Mouse (Mus musculus) gastrocnemius, adult 8-10 months (tissue): ENCODE measurements around the gene Fbxo45. TPM values are rescaled to one million over a fixed set of nuclear protein-coding genes. Genes with fewer than 3 reads are reported as not detected.

ENCODE experiments used
- DNase-seq, 2 experiments: peaks; one replicate each; pipeline ENCODE4 v3.0.0; 2022; ENCODE audit warnings: low spot score in 2 of 2
- microRNA-seq: library from miRNA; unstranded; fragments of <30 nt; microRNA quantifications from one replicate; pipeline ENCODE4 v1.2.0, GENCODE M21; 2022
- total RNA-seq, 4 experiments: library from RNA; stranded (reverse); gene quantifications; 2 replicates each; pipeline ENCODE4 v1.2.4; 2022

Gene Fbxo45
- total RNA-seq, 4 experiments from 2014 or later: 15.9 to 20.6 (median 16.7) TPM

- no peak for DNase-seq
These were observed 42.1 kb downstream of the Fbxo45 start for GRCm38 (mm10) chr16:32204902-32205301.

GRCm38 (mm10) chr16:32202681-32203080 lies 44.3 kb downstream of the Fbxo45 start:
- peak; percentile 31 to 34 for DNase-seq

GRCm38 (mm10) chr16:32201004-32201325 lies 46.0 kb downstream of the Fbxo45 start:
- no peak for DNase-seq

GRCm38 (mm10) chr16:32200256-32201003 lies 46.5 kb downstream of the Fbxo45 start:
- DNase-seq: no peak

GRCm38 (mm10) chr16:32190011-32190441 lies 56.9 kb downstream of the Fbxo45 start:
- no peak for DNase-seq

- DNase-seq: no peak
These were observed 57.8 kb downstream of the Fbxo45 start for GRCm38 (mm10) chr16:32189109-32189508.

GRCm38 (mm10) chr16:32186056-32186455 lies 60.9 kb downstream of the Fbxo45 start:
- no peak for DNase-seq

Small RNA genes within 50 kb of the gene (microRNA-seq; reads per million reads assigned to microRNA genes)
- gene Mir1946a: not detected

Other genes starting within 250 kb of the Fbxo45 start
- 10 to 100 TPM; 10.2 to 14.7 (median 11.8) TPM for gene Senp5, start 243.9 kb downstream of the Fbxo45 start, total RNA-seq
- 10 to 100 TPM; 11.8 to 14.2 (median 13.3) TPM for gene Pak2, start 167.8 kb downstream of the Fbxo45 start, total RNA-seq
- gene Pigx, start 147.4 kb downstream of the Fbxo45 start, total RNA-seq: 10 to 100 TPM; 11.3 to 17.4 (median 11.7) TPM
- 10 to 100 TPM in 2 of 4 experiments, 1 to 10 TPM in 2; 9.5 to 11.1 (median 10.2) TPM for gene Cep19, start 147.4 kb downstream of the Fbxo45 start, total RNA-seq
- 1 to 10 TPM in 2 of 4 experiments, under 1 TPM in 2; 0.56 to 1.7 (median 1.2) TPM for gene Nrros, start 81.6 kb downstream of the Fbxo45 start, total RNA-seq
- not detected for gene Bex6, start 67.3 kb downstream of the Fbxo45 start, total RNA-seq
- gene Wdr53, start 69 bp upstream of the Fbxo45 start, total RNA-seq: 1 to 10 TPM; 5.5 to 8.0 (median 6.5) TPM
- 10 to 100 TPM; 55.5 to 79.7 (median 66.0) TPM for gene Smco1, start 24.3 kb upstream of the Fbxo45 start, total RNA-seq
- 10 to 100 TPM in 2 of 4 experiments, 1 to 10 TPM in 2; 8.5 to 11.7 (median 10.2) TPM for gene Rnf168, start 30.3 kb upstream of the Fbxo45 start, total RNA-seq
- 10 to 100 TPM; 10.9 to 15.5 (median 13.3) TPM for gene Ubxn7, start 85.1 kb upstream of the Fbxo45 start, total RNA-seq
- gene Tm4sf19, start 153.3 kb upstream of the Fbxo45 start, total RNA-seq: not detected
- 1 to 10 TPM; 4.9 to 7.8 (median 6.4) TPM for gene Tctex1d2, start 172.5 kb upstream of the Fbxo45 start, total RNA-seq
- gene Pcyt1a, start 183.8 kb upstream of the Fbxo45 start, total RNA-seq: 100 to 1,000 TPM; 124 to 143 (median 130) TPM
- not detected for gene Slc51a, start 240.7 kb upstream of the Fbxo45 start, total RNA-seq
- not detected for gene Zdhhc19, start 249.1 kb upstream of the Fbxo45 start, total RNA-seq